Mouse (Mus musculus): Measurements from ENCODE around the gene Lrrc27. TPM values are rescaled to one million over a fixed set of nuclear protein-coding genes. Genes with fewer than 3 reads are reported as not detected.

The Lrrc27 gene
- total RNA-seq (2021): 10 to 100 TPM; 17.6 to 20.8 TPM
- long read RNA-seq, experiment 1, transcript Lrrc27-207 (4 exons, 619 nt): major isoform, 8 of 13 reads
- long read RNA-seq, experiment 1, partial matches to known transcripts: 0 of 13 reads
- long read RNA-seq, experiment 1, other reads (novel, unspliced or antisense): 3 of 13 reads
- long read RNA-seq, experiment 2, transcript Lrrc27-207 (4 exons, 619 nt): major isoform, 8 of 13 reads
- long read RNA-seq, experiment 2, partial matches to known transcripts: 3 of 13 reads
- long read RNA-seq, experiment 2, other reads (novel, unspliced or antisense): 1 of 13 reads

DNA sequence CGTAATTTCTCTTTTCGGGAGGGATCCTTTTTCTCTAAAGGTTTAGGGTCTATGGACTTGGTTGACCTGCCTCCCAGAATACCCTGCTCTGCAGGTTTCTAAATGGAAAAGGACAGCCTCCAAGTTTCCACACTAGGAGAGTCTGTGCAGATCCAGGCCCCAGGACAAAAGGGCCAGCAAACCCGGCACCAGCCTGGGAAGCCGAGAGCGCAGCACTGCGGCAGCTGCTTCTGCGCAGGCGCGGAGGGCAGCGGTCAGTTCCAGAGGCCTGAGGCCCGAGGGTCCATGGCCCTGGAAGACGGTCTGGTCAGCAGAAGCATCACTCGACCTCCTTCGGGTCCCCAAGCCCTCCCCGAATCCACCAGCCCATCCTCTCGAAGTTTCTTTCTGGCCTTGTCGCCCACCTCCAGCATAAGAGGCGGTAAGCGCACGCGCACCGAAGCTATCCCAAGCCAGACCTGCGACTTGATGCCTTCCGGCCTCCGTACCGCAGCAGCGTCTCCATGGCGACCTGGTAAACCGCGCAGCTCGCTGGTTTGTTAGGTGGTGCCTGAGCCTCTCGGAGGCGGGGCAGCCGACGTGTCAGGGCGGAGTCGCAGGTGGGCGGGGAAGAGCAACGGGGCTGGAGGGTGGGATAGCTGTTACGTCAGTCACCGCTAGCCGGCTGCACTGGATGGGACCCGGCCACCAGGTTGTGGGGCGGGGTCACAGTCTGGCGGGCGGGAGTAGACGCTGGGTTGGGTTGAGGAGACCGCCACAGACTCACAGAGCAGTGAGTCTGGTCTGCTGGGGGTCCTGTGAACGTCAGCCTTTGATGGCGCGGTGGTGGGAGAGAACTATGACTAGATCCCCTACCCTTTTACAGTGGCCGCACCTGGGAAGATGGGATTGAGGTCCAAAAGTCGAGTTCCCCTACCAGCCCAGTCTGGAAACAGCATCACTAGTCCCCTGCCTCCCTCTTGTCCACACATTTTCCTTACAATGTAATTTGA lies at the start of gene Lrrc27, which contains the start of gene Stk32c:
Lrrc27 (plus strand) TSS at position 235 of the 992 bp plus-strand sequence.
Stk32c (minus strand) TSS at position 554 of the 992 bp plus-strand sequence.
- intact Hi-C loops (cut with DNase I): no loop called here
- DNase-seq: peak; percentile 96 to 98

DNA sequence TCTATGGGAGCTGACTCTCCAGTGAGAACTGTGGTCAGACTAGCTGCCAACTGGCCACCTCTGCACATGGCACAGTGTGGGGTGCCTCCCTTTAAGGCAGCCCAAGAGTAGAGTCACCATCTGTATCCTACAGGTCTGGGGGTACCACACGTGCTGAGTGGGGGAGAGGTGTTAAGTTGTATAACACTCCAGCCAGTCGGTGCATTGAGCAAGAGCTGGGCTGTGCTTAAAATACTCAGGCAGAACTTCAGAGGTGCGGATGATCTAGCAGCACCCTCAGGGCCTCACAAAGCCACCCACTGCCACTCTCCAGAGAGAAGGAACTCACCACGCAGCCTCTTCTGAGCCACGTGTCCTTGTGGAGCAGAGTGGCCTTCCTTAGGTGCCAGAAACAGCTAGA lies 48.4 kb upstream of the Lrrc27 start:
- intact Hi-C loops (cut with DNase I): no loop called here
- no peak for DNase-seq

DNA sequence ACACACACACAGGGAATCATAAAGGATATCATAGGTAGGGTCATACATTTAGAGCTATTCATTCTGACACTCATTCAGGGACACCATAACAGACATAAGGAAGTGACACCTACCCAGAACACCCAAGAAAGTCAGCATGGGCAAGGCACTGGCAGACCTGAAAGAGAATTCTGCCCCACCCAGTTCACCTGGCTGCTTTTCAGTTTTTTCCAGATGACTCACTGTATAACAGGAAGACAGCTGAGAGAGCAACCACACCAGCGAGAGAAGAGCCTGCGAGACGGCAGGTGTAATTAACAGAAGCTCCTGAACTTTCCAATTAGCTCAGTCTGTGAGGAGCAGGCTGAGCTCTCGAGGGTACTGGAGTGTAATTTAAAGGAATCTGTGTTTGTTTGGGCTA lies 43.6 kb upstream of the Lrrc27 start:
- intact Hi-C loops (cut with DNase I): no loop called here
- no peak for DNase-seq

DNA sequence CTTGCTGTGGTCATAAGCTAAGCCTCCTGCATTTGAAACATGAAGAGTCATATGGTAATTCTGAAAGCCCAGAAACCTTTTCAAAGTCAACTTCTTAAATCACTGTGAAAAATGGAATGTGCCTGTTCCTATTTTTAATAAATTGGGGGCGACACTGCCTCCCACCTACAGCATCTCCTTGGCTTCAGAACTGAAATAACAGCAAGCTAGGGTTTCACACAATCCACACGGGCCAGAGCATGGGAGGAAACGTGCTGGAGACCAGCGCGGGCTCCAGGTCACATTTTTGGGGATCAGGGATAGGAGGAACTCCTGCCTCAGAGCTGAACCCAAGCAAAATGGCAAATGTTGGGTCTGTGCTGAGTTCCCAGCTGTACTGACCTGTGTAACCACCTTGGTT lies 33.5 kb upstream of the Lrrc27 start:
- intact Hi-C loops (cut with DNase I): no loop called here
- no peak for DNase-seq

DNA sequence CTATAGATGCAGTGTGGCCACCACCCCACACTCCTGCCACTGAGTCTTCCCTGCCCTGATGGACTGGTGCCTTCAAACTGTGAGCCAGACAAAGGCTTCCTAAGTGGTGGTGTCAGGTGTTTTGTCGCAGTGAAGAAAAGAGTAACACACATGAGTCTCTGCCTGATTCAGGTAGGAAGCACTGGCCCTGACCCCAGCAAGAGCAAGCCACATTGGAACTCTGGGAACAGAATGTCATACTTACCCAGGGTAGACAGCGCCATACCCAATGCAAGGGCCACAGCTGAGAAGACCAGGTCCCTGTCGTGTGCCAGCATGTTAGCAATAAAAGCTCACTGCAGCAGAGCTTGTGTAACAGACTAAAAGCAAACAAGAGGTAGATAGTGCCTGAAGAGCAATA lies 32.7 kb upstream of the Lrrc27 start:
- no peak for DNase-seq
- intact Hi-C loops (cut with DNase I): no loop called here

DNA sequence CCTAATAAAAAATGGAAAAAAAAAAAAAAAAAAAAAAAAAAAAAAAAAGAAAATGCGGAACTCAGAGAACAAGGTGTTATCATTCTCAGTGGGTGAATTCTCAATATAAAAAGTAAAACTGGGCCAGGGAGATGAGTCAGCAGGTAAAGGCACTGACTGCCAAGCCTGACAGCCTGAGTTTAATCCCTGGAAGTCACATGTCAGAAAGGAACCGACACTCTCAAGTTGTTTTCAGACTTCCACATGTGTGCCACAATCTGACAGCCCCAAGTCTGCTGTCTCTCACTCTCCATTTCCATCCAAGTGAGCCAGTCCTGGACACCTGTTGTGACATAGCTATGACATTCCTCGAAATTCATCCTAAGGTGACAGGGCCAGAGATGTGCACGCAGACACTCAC lies 28.4 kb upstream of the Lrrc27 start:
- intact Hi-C loops (cut with DNase I): no loop called here
- DNase-seq: no peak

DNA sequence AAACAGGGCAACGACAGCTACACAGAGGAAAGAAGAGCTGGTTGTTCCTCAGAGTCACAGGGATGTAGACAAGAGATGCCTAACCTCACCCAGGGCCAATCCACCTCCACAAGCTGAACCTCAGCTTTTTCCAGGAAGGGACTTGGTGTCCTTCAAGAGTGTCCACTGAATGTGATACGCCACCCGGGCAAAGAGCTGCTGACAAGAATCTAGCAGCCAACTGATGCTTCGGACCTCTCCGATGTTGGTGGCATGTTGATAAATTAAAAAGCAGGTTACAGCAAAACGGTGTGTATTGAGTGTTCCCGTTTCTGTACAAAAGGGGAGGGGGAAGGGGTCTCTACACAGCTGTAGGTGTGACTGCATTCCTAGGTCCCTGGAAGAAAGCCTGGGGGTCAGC lies 27.9 kb upstream of the Lrrc27 start:
- intact Hi-C loops (cut with DNase I): no loop called here
- no peak for DNase-seq

DNA sequence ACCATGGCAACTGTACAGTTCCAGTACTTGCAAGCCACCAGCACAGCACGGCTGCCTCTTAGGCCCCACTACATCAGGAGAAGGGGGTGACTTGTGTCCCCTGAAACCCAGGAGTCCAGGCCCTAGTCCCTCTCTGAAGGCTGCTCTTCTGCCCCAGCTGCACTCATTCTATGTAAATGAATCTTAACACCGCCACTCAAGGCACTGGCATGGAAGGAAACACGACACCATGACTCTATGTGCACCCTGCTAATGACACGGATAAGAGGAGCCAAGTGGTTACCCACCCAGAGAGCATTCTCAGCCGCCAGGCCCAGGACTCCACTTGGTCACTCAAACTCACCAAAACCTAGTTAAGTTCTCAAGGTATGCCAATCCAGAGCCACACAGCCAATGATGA lies 26.8 kb upstream of the Lrrc27 start:
- intact Hi-C loops (cut with DNase I): loop anchor here (2.0 kb wide), 1 partner anchor 27 kb away; no protein-coding TSS in a partner anchor

DNA sequence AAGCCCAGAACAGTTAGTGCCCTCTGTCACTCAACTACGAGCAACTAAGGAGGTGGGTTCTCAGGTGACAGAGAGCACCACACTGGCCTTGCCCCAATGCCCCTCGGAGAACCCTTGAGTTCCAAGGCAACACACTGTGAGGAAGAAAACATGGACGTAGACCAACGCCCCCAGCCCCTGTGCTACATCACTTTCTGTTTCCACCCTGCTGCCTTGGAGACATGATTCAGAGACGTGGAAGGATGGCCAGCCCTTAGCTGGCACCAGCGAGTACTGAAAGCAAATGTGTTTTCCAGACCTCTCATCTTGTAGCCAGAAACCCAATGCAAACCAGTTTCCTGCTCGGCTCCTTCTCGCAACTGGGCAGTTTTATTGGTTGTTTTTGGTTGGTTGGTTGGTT lies 26.4 kb upstream of the Lrrc27 start:
- intact Hi-C loops (cut with DNase I): loop anchor here (2.0 kb wide), 1 partner anchor 28 kb away; no protein-coding TSS in a partner anchor

More for the DNA sequence above, 26.8 kb upstream of the Lrrc27 start:
- DNase-seq: no peak

DNA sequence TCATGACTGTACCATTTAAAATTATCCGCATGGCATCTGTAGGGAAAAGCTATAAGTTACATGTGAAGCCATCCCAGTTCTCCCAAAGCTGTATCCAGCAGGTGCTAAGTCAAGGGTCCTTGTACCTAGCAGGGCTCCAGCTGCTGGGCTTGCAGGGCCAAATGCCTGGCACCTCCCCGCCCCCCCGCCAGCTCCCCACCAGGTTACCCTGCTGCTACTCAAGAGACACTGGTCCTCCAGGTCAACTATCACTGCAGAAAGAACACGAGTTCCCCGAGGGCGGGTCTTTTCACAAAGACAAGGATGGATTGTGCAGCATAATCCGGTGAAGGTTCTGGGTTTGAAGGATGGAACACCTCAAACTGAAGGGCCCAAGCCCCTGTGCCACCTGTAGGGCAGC lies 25.5 kb upstream of the Lrrc27 start:
- no peak for DNase-seq
- intact Hi-C loops (cut with DNase I): loop anchor here (2.0 kb wide), 1 partner anchor 28 kb away; no protein-coding TSS in a partner anchor

More for the DNA sequence above, 26.4 kb upstream of the Lrrc27 start:
- no peak for DNase-seq

DNA sequence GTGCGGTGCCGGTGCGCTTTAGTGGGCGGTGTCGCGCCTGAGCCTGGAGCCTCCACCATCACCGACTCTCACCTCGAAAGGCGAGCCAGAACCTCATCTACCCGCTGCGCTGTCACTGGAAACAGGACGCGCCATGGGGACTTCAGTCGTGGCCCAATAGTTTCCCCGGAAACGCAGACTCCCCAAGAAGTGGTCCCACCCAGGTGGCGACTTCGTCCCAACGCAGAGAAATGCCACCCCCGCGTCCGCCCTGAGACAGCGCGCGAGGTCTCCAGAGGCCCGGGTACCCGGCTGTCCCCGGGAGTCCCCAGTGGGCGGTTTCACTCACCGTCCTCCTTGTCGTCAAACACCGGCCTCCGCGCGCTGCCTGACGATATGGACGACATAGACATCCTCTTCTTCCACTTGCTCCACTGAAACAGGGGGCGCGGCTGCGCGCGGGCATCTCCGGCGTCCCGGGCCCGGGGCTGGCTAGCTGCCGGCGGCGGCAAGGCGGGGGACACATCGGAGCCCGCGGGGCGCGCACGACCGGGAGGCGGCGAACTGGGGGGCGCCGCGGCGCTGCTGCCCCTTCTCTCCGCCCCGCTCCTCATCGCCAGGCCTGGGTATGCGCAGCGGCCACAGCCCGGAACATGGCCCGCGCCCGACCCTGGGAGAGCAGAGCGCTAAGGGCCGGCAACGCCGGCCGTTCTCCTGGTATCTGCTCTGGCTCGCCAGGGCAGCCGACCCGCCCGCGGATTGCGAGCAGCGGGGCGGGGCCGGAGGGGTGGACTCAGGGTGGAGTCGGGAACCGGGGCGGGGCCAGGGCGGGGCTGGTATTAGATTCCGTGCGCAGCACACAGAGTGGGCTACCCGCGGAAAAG lies 24.8 kb upstream of the Lrrc27 start:
- peak; percentile 80 to 83 for DNase-seq
- intact Hi-C loops (cut with DNase I): loop anchor here (2.0 kb wide), 1 partner anchor 29 kb away; no protein-coding TSS in a partner anchor

DNA sequence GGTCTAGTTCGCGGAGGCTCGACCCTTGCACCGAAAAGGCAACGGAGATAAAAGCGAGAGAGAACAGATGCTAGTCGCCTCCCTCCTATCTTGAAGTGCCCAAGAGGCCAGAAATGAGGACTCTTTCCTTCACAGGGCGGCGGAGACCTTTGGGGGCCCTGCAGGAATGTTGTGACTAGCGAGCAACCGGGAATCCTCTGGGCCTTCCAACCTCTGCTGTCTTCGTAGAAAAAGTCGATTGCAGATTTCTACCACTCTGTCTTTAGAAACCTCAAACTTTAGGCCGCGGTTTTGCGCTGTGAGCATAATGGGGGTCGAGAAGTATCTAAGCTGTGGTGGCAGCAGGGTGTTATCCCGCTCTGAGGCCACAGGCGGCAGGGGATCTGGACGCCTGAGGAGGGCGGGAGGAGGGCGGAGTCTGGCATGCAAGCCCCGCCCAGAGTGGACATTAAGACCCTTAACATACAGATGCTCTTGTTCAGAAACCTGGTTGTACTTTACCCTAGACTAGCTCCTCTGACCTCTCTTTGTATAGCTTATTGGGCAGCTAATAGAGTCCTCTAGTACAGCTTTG lies 24.1 kb upstream of the Lrrc27 start:
- intact Hi-C loops (cut with DNase I): no loop called here
- no peak for DNase-seq

DNA sequence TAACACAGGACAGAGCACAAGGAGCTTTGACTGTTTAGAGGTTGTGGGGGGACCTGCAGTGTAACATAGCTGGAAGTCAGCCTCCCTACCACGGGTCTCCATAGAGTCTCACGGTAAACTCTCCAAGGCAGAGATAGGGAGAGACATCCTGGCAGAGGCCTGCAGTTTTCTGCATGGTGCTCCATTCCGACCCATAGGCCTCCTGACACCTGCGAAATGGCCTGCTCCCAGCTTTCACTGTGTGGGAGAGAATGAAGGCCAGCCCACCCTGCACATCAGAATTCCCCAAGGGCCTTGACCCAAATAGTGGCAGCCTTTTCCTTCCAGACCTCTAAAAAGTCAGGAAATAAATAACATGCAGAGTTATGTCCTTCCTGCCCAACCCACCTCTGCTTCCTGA lies 22.2 kb upstream of the Lrrc27 start:
- no peak for DNase-seq
- intact Hi-C loops (cut with DNase I): no loop called here

DNA sequence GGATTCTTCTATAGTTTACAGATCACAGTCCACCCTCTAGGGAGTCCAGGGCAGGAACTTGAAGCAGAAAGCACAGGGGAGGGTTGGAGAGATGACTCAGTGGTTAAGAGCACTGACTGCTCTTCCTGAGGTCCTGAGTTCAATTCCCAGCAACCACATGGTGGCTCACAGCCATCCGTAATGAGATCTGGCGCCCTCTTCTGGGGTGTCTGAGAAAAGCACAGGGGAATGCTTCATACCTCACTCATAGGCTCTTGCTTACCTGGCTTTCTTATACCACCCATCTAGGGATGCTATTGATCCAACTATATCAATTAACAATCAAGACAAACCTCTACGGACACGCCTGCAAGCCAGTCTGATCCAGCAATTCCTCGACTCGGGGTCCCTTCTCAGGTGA lies 21.2 kb upstream of the Lrrc27 start:
- no peak for DNase-seq
- intact Hi-C loops (cut with DNase I): no loop called here

DNA sequence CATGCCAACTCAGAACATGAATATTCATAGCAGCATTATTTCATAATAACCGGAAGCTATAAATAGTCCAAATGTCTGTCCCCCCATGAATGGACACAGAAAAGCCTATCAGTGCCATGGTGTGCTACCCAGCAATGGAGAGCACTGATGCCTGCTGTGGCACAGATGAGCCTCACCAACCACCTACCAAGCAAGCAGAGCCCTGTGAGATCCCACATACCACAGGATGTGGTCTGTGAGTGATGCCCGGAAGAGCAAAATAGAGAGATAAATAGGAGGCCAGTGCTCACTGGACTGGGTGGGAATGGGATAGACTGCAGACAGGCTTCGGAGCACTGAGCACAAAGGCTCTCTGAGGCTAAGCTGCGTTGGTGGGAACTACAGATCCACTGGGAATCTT lies 15.8 kb upstream of the Lrrc27 start:
- DNase-seq: no peak
- intact Hi-C loops (cut with DNase I): no loop called here

DNA sequence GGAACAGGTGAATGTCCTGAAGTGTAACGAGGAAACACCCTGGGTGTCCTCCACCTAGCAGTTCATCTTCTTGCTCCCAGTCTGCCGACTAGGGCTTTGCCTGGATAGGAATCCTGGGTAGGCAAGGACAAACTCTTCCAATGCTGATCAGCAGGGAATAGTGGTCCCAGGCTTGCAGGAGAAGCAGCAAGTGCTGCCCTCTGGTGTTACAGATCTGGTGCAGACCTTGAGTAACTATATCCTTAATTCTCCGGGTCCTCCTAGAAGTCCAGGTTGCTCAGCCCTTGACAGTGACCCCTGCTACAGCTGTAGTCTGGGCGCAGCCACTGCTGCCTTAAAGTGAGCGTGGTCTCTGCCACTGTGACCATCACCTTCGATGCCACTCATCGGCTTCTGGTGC lies 12.7 kb upstream of the Lrrc27 start:
- DNase-seq: peak; percentile 63 to 82
- intact Hi-C loops (cut with DNase I): loop anchor here (2.0 to 5.0 kb wide), 2 partner anchors 78 to 99 kb away; no protein-coding TSS in a partner anchor

DNA sequence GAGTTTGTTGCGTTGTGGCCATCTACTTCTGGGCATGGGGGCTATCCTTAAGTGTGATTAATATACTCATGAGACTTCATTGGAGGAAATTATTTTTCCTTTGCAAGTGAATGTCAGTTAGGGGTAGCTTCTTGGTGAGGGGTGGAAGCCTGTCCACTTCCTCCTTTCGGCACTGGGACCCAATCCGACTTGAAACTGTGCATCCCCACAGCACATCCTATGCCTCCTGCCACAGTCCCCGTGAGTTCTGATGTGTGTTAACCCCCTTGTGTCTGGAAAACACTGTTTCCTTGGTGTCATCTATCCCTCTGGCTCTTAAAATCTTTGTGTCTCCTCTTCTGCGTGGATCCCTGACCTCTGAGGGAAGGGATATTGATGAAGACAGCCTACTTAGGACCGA lies 11.6 kb upstream of the Lrrc27 start:
- no peak for DNase-seq

DNA sequence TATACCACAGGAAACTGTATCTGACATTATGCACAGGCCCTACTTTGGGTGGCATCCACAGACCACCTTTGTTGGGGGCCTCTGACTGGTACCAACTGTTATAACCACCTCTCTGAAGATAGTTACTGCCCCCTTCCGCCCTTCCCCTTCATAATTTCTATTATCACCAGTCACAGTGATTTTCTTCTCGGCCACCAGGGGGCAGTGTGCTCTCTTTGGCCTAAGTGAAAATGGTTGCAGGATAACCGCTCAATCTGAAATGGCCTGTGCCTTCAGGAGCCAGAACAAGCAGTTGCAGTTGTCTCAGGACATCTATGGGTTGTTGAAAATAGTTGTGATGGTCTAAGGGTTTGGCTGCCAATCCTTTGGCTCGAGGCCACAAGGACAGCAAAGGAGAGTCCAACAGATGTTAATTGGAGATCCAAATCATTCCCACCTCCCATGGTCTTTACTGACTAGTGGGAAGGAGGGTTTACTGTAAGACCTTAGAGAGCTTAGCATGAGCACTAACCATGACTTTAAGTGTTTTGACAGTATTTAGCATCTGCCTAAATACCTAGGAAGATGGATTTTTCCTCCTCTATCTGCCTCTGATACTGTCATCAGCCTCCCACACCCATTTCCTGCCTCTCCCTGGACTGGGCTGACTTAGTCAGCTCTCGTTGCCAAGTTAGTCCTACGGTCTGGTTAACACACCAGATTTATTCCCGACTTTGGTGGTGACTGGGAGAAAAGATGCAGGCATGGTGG lies 4.6 kb upstream of the Lrrc27 start:
- DNase-seq: peak; percentile 55 to 63
- intact Hi-C loops (cut with DNase I): loop anchor here (1.0 kb wide), 1 partner anchor 89 kb away; no protein-coding TSS in a partner anchor

More for the DNA sequence above, 11.6 kb upstream of the Lrrc27 start:
- intact Hi-C loops (cut with DNase I): loop anchor here (2.0 to 5.0 kb wide), 2 partner anchors 79 to 98 kb away; no protein-coding TSS in a partner anchor

DNA sequence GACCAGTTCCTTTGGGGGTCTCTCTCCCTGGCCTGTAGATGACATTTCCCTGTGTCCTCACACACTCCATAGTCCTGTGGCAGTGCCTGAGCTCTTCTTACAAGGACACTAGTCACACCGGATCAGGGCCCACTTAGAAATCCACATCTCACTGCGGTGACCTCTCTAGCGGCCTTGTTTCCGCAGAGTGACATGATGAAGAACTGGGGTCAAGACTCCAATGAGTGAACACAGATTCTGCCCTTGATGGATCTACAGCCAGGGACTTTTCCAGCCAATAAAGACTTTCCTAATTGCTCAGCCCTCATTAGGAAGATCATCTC lies 4.1 kb upstream of the Lrrc27 start:
- intact Hi-C loops (cut with DNase I): loop anchor here (1.0 kb wide), 1 partner anchor 89 kb away; no protein-coding TSS in a partner anchor
- DNase-seq: no peak
